Mouse (Mus musculus): ENCODE measurements around the gene Grk1. TPM values are rescaled to one million over a fixed set of nuclear protein-coding genes. Genes with fewer than 3 reads are reported as not detected.

Gene Grk1
- polyA plus RNA-seq (2017; shearing (Covaris generic)) = not detected

DNA sequence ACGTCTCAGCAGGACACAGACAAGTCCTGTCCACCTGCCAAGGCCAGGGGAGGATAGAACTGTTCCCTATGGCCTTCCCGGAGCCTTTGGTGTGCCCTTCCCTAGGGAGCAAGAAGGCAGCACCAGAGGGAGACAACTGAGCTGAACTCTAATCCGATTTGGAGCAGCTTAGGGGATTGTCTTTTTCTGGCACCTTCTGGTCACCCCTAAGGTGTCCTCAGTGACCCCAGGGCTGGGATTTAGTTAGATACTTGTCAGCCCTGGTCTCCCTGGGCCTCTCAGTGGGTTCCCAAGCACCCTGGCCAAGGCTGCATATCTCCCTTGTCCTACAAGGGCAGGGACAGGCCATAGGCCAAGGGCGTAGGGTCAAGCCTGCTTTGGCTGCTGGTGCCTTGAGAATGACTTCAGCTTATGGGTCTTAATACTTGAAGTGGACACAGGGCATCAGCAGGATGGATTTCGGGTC lies at the start of gene Grk1:
Grk1 (plus strand) TSS at position 416 of the 466 bp plus-strand sequence.
- ATAC-seq = no peak

DNA sequence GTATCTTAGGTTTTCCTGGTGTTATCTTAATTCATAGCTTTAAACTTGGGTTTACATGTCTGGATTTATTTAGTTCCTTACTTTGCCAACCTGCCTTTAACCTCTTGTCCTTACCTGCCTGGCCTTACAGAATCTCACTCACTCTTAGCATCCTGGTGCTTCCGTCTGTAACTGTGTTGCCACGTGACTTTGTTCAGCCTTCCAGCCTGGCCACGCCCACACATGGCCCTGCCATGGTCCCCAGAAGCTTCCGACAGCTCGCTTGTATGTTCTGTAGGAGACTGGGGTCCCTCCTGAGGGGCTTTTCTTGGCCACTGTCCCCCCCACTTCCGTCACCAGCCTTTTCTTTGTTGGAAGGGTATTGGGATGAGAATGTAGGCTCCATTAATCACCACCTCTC lies 48.7 kb upstream of the Grk1 start:
- ATAC-seq = no peak

- ATAC-seq = no peak
Measured at GRCm38 (mm10) chr8:13356681-13357080, 48.2 kb upstream of the Grk1 start.

DNA sequence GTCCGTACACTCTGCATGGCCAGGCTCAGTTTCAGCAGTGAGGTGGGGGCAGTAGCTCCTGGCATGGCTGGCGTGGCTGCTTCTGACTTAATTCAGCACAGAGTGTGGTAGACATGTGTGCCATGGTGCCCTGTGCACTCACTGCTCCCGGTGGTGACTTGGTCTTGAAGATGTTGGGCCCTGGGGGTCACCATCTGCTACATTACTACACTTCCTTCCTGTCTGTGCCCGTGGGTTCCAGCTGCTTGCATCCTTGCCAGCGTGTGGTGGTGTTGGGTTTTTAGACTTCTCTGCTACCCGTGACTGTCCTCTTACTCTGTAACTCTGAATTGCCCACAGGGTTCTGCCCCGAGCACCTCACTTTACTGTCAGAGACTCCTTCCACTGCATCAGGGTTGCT lies 44.7 kb upstream of the Grk1 start:
- ATAC-seq = no peak

- no peak for ATAC-seq
Measured at GRCm38 (mm10) chr8:13361865-13362264, 43.0 kb upstream of the Grk1 start.

- ATAC-seq = no peak
Measured at GRCm38 (mm10) chr8:13373151-13373662, 31.7 kb upstream of the Grk1 start.

DNA sequence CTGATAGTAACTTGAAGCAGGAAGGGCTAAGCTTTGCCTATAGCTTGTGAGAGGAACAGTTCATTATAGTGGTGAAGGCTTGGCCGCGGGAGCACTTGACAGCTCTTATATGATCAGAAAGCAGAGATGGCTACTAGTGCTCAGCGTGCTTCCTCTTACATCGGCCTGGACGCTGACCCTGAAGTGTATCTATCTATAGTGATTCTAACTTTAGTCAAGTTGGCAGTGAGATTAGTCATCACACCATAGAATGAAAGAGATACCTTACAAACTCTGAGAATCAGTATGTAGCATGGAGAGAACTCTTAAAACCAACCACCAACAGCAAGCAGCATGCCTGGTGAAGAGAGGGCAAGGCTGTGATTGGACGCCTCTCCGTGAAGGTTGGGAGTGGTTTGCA lies 23.3 kb upstream of the Grk1 start:
- ATAC-seq = no peak

DNA sequence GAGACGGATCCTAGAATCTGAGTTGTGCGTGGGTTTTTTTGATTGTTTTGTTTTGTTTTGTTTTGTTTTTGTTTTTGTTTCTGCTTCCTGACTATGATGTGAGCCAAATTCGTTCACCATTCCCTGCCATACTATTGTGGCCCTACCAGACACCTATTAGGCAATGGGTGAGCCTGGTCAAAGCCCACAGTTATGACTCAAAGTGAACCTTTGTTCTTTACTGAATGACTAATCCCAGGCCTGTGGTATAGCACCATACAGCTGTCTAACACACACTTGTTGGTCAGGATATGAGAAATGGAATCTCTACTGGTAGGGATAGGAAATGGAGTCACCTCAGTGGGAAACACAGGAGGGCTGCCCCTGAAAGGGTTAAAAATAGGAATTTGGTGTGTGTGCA lies 22.3 kb upstream of the Grk1 start:
- no peak for ATAC-seq

GRCm38 (mm10) chr8:13382999-13383398 lies 21.9 kb upstream of the Grk1 start:
- ATAC-seq = no peak

DNA sequence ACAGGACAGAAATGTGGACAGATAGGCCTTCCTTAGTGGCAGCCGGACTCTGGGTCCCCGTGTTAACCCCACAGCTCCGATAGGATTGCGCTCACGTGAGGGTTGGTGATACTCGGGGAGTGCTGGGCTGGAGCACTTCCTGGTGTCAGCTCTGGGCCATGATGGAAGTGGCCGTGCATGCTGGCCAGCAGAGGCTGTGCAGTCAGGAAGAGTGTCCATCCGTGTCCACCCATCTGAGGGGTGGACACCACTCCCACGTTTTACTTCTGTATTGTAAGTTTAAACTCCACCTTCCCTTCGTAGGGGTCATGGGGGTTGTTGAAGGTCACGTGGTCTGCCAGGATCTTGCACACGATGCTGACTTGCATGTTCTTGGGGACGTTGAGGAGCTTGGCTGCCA lies 18.5 kb upstream of the Grk1 start:
- no peak for ATAC-seq

GRCm38 (mm10) chr8:13387728-13388127 lies 17.2 kb upstream of the Grk1 start:
- no peak for ATAC-seq

- ATAC-seq = no peak
Measured at GRCm38 (mm10) chr8:13388744-13389143, 16.1 kb upstream of the Grk1 start.

DNA sequence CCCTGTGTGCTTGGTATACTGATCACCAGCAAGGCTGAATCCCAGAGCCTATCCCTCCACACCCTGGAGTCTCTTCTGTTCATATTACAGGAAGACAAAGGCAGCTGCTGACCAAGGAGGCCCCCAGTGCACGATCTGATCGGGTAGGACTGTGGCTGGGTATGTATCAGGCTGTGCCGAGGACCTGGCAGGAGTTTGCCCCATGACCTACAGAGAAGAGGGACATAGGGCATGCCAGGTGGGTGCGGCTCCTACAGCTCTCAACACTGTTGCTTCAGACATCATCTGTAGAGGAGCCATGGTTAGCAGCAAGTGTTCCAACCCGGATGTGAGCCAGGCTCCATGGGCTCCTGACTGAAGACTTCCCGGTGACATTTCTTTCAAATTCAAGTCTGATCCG lies 11.0 kb upstream of the Grk1 start:
- no peak for ATAC-seq

DNA sequence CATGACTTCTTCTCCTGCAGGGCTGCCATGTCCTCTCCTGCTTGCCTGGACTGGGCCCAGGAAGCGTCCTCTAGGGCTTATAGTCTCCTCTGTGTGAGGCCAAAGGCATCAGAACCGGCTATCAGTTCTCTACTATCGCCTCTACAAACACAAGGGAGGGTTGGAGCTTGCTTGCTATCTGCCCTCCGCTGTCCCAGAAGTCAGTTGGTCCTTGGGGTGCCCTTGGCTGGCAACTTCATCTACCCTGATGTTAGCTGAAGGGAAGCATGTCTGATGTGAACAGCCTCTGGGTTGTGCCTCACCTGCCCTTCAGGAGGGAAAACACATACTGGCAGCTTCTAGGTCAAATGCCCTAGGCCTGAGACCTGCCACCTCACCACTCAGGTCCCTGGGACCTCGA lies 8.2 kb upstream of the Grk1 start, which contains the start of gene Atp4b:
Atp4b (minus strand) TSS at position 101 of the 400 bp plus-strand sequence.
- ATAC-seq = no peak

- no peak for ATAC-seq
Measured at GRCm38 (mm10) chr8:13403517-13403916, 1.4 kb upstream of the Grk1 start.

- ATAC-seq = no peak
Measured at GRCm38 (mm10) chr8:13406011-13406410, 1.1 kb downstream of the Grk1 start.

GRCm38 (mm10) chr8:13411597-13411996 lies 6.7 kb downstream of the Grk1 start:
- no peak for ATAC-seq

DNA sequence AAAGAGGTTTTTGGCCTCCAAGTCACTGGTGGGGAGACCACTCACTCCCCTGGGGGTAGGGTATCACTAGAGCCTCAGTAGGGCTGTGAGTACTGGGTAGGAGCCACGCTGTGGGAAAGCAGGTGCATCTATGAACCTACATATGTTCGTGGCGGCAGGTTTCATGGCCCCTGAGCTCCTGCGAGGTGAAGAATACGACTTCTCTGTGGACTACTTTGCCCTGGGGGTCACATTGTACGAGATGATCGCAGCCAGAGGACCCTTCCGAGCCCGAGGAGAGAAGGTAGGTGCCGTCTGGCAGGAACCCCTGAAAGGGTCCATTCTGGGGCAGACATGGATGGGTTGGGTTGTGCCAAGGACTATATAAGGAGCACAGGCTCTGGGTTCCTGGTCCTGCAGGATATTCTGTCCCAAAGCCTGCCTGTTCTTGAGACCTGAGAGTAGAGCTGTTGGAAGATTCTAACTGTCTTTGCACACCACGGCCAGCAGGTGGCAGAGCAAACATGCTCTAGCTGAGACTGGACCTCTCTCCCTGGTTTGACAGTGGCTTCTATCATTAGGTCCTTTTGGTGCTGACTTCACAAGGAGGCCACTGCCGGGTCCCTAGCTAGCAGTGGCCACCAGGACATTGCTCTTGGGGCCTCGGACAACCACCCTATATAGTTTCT lies 8.1 kb downstream of the Grk1 start:
- no peak for ATAC-seq

GRCm38 (mm10) chr8:13413823-13414390 lies 9.0 kb downstream of the Grk1 start:
- ATAC-seq = no peak

DNA sequence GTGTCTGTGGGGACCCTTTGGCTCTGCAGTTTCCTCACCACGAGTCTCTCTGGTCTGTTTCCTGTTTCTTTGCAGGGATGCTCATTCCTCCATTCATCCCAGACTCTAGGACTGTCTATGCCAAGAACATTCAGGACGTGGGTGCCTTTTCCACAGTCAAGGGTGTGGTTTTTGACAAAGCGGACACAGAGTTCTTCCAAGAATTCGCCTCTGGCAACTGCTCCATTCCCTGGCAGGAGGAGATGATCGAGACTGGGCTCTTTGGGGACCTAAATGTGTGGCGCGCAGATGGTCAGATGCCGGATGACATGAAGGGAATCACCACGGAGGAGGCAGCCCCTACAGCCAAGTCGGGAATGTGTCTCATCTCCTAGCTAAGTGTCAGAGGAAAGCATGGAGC lies 11.0 kb downstream of the Grk1 start:
- no peak for ATAC-seq

DNA sequence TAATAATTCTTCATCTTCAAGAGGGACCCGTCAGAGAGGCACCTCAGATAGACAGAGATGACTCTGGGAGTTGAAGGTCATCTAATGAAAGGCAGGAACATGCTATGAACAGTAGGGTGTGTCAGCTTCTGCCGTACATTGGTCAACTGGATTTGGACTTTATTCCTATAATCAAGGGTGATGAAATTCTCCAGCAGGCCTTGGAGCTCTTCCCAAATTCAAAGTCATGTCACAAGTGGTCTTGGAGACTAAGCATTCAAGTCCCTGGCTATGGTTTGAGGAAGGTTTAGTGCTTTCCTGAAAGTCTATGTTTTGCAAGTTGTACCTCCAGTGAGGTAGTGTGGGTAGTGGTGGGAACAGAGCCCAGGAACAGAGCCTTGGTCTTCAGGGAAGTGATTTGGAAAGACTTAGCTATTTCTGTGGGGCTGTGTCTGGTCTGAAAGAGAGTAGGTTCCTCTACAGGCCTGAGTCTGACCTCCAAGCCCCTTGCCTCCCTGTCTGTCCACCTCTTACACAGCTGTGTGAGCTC lies 14.3 kb downstream of the Grk1 start:
- ATAC-seq = no peak

- no peak for ATAC-seq
Measured at GRCm38 (mm10) chr8:13420970-13421369, 16.1 kb downstream of the Grk1 start.

GRCm38 (mm10) chr8:13427351-13427750 lies 22.5 kb downstream of the Grk1 start:
- ATAC-seq = no peak

DNA sequence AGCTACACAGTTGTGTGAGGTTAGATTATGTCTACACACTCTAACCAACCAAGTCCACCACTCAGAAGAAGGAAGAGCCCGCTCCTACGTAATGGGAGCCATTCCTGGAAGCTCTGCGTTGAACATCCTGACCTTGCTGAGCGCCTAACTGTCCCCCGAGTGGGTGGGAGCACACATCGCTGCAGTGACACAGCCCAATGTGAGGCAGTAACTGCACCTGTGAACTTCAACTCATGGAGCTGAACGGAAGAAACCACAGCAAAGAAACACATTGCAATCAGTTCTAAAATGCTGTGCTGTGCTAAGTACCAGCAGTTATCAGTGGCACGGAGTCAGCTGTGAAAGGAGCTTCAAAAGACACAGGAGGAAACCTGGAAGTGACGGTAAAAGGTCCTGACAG lies 23.3 kb downstream of the Grk1 start:
- no peak for ATAC-seq
